Mouse (Mus musculus) MEL (cell line): ENCODE data around the gene Natd1. TPM values are rescaled to one million over a fixed set of nuclear protein-coding genes. Genes with fewer than 3 reads are reported as not detected.

Experiments
- DNase-seq: peaks from one replicate; pipeline ENCODE4 v3.0.0; 2011; ENCODE audit warnings: low read depth, low spot score
- H3K27ac ChIP-seq: 2 replicates; pipeline ENCODE4 v1.5.1; 2012; ENCODE audit warnings: low read depth, mild to moderate bottlenecking, control low read depth, low read length, moderate library complexity; ENCODE audit not compliant: control insufficient read depth
- H3K27me3 ChIP-seq, 2 experiments: fragments of 150-350 bp in 1 of 2; sonication (generic) in 1 of 2; 2 replicates each; pipeline ENCODE4 v1.6.1; 2012; ENCODE audit warnings: low read length in 2 of 2, mild to moderate bottlenecking in 2 of 2, improper control_type of control experiment in 1 of 2, moderate library complexity in 1 of 2; ENCODE audit not compliant: insufficient read depth in 2 of 2, control insufficient read depth in 1 of 2
- H3K36me3 ChIP-seq, 2 experiments: 2 replicates each; pipeline ENCODE4 v1.6.1; 2012 to 2014; ENCODE audit warnings: low read length in 2 of 2, improper control_type of control experiment in 1 of 2, inconsistent platforms in 1 of 2, mild to moderate bottlenecking in 1 of 2; ENCODE audit not compliant: insufficient read depth in 2 of 2, control insufficient read depth in 1 of 2
- H3K4me1 ChIP-seq, 2 experiments: fragments of 150-350 bp in 1 of 2; sonication (generic) in 1 of 2; 2 replicates each; pipeline ENCODE4 v1.6.1; 2012; ENCODE audit warnings: low read length in 2 of 2, improper control_type of control experiment in 1 of 2, mild to moderate bottlenecking in 1 of 2; ENCODE audit not compliant: insufficient read depth in 2 of 2, control insufficient read depth in 1 of 2
- H3K4me3 ChIP-seq, 2 experiments: fragments of 150-350 bp in 1 of 2; sonication (generic) in 1 of 2; 2 replicates each; pipeline ENCODE4 v1.5.1; 2012; ENCODE audit warnings: low read depth in 2 of 2, low read length in 2 of 2, mild to moderate bottlenecking in 2 of 2, moderate library complexity in 2 of 2, control low read depth in 1 of 2, improper control_type of control experiment in 1 of 2; ENCODE audit not compliant: control insufficient read depth in 1 of 2, insufficient read depth in 1 of 2
- H3K79me2 ChIP-seq: 2 replicates; pipeline ENCODE4 v1.6.1; 2012; ENCODE audit warnings: mild to moderate bottlenecking, low read length, moderate library complexity; ENCODE audit not compliant: control insufficient read depth, poor library complexity, insufficient read depth
- H3K9ac ChIP-seq: 2 replicates; pipeline ENCODE4 v1.6.1; 2012; ENCODE audit warnings: low read depth, mild to moderate bottlenecking, control low read depth, low read length, moderate library complexity; ENCODE audit not compliant: control insufficient read depth, poor library complexity, severe bottlenecking
- H3K9me3 ChIP-seq: fragments of 150-350 bp; sonication (generic); replicated peaks from 2 replicates; pipeline ENCODE4 v1.6.1; 2012; ENCODE audit warnings: mild to moderate bottlenecking, low read length, improper control_type of control experiment, moderate library complexity; ENCODE audit not compliant: insufficient read depth
- BHLHE40 ChIP-seq: IDR thresholded peaks from 2 replicates; pipeline ENCODE4 v1.6.1; 2012; ENCODE audit warnings: low read depth, mild to moderate bottlenecking, inconsistent platforms, low read length, improper control_type of control experiment, borderline replicate concordance
- CHD1 ChIP-seq: IDR thresholded peaks from 2 replicates; pipeline ENCODE4 v1.6.1; 2012; ENCODE audit warnings: low read depth, mild to moderate bottlenecking, inconsistent platforms, low read length, improper control_type of control experiment
- CTCF ChIP-seq, 3 experiments: IDR thresholded peaks in 2 of 3; conservative IDR thresholded peaks in 1 of 3; 2 replicates each; pipeline ENCODE4 v1.5.1; 2011 to 2012; ENCODE audit warnings: low read length in 3 of 3, low read depth in 2 of 3, mild to moderate bottlenecking in 2 of 3, improper control_type of control experiment in 1 of 3, inconsistent platforms in 1 of 3, mixed read lengths in 1 of 3, moderate library complexity in 1 of 3; ENCODE audit not compliant: control insufficient read depth in 1 of 3, insufficient read depth in 1 of 3, poor library complexity in 1 of 3, severe bottlenecking in 1 of 3
- E2F4 ChIP-seq: IDR thresholded peaks from 2 replicates; pipeline ENCODE4 v1.6.1; 2011; ENCODE audit warnings: low read depth, low read length, improper control_type of control experiment, borderline replicate concordance
- ELF1 ChIP-seq: IDR thresholded peaks from 2 replicates; pipeline ENCODE4 v1.6.1; 2014; ENCODE audit warnings: low read depth, mild to moderate bottlenecking, inconsistent platforms, low read length, improper control_type of control experiment, moderate library complexity
- EP300 ChIP-seq, 2 experiments: IDR thresholded peaks; 2 replicates each; pipeline ENCODE4 v1.6.1; 2011; ENCODE audit warnings: improper control_type of control experiment in 2 of 2, low read length in 2 of 2, low read depth in 1 of 2, mild to moderate bottlenecking in 1 of 2
- ETS1 ChIP-seq: IDR thresholded peaks from 2 replicates; pipeline ENCODE4 v1.6.1; 2012; ENCODE audit warnings: low read depth, mild to moderate bottlenecking, inconsistent platforms, low read length, improper control_type of control experiment, moderate library complexity
- GABPA ChIP-seq: IDR thresholded peaks from 2 replicates; pipeline ENCODE4 v1.6.1; 2012; ENCODE audit warnings: low read depth, mild to moderate bottlenecking, inconsistent platforms, low read length, improper control_type of control experiment, moderate library complexity
- HCFC1 ChIP-seq: IDR thresholded peaks from 2 replicates; pipeline ENCODE4 v1.6.1; 2012; ENCODE audit warnings: low read depth, mild to moderate bottlenecking, inconsistent platforms, low read length, improper control_type of control experiment, moderate library complexity
- JUND ChIP-seq: IDR thresholded peaks from 2 replicates; pipeline ENCODE4 v1.6.1; 2011; ENCODE audit warnings: low read depth, mild to moderate bottlenecking, improper control_type of control experiment, low read length
- KAT2A ChIP-seq: conservative IDR thresholded peaks from 2 replicates; pipeline ENCODE4 v1.6.1; 2012; ENCODE audit warnings: low read depth, low read length, improper control_type of control experiment, inconsistent platforms
- MAFK ChIP-seq: IDR thresholded peaks from 2 replicates; pipeline ENCODE4 v1.6.1; 2011; ENCODE audit warnings: low read depth, mild to moderate bottlenecking, low read length, improper control_type of control experiment, borderline replicate concordance
- MAZ ChIP-seq: IDR thresholded peaks from 2 replicates; pipeline ENCODE4 v1.6.1; 2012; ENCODE audit warnings: low read depth, mild to moderate bottlenecking, inconsistent platforms, low read length, improper control_type of control experiment
- MXI1 ChIP-seq: IDR thresholded peaks from 2 replicates; pipeline ENCODE4 v1.6.1; 2011; ENCODE audit warnings: mild to moderate bottlenecking, low read depth, low read length, improper control_type of control experiment
- MYB ChIP-seq: IDR thresholded peaks from 2 replicates; pipeline ENCODE4 v1.6.1; 2011; ENCODE audit warnings: mild to moderate bottlenecking, low read depth, low read length, improper control_type of control experiment
- NRF1 ChIP-seq: IDR thresholded peaks from 2 replicates; pipeline ENCODE4 v1.6.1; 2014; ENCODE audit warnings: low read depth, mild to moderate bottlenecking, inconsistent platforms, low read length, improper control_type of control experiment, moderate library complexity; ENCODE audit not compliant: poor library complexity, insufficient read depth, severe bottlenecking
- POLR2AphosphoS2 ChIP-seq: IDR thresholded peaks from 2 replicates; pipeline ENCODE4 v1.6.1; 2011; ENCODE audit warnings: low read length, improper control_type of control experiment
- POLR2AphosphoS5 ChIP-seq: IDR thresholded peaks from 2 replicates; pipeline ENCODE4 v1.6.1; 2012; ENCODE audit warnings: low read depth, borderline replicate concordance, mild to moderate bottlenecking, inconsistent platforms, low read length, moderate library complexity, mixed read lengths
- RCOR1 ChIP-seq: IDR thresholded peaks from 2 replicates; pipeline ENCODE4 v1.6.1; 2012; ENCODE audit warnings: low read depth, mild to moderate bottlenecking, inconsistent platforms, low read length, improper control_type of control experiment
- SMC3 ChIP-seq: IDR thresholded peaks from 2 replicates; pipeline ENCODE4 v1.6.1; 2011; ENCODE audit warnings: low read depth, low read length, improper control_type of control experiment
- TAL1 ChIP-seq: IDR thresholded peaks from 2 replicates; pipeline ENCODE4 v1.6.1; 2012; ENCODE audit warnings: mild to moderate bottlenecking, inconsistent platforms, low read length, moderate library complexity, mixed read lengths
- TBP ChIP-seq: IDR thresholded peaks from 2 replicates; pipeline ENCODE4 v1.8.0; 2011; ENCODE audit warnings: low read depth, low read length, improper control_type of control experiment
- TCF12 ChIP-seq: IDR thresholded peaks from 2 replicates; pipeline ENCODE4 v1.6.1; 2014; ENCODE audit warnings: low read depth, mild to moderate bottlenecking, inconsistent platforms, low read length, improper control_type of control experiment, moderate library complexity
- UBTF ChIP-seq: IDR thresholded peaks from 2 replicates; pipeline ENCODE4 v1.6.1; 2012; ENCODE audit warnings: low read depth, mild to moderate bottlenecking, inconsistent platforms, low read length, improper control_type of control experiment, moderate library complexity, borderline replicate concordance; ENCODE audit not compliant: insufficient read depth
- USF2 ChIP-seq, 2 experiments: IDR thresholded peaks; 2 replicates each; pipeline ENCODE4 v1.6.1; 2011 to 2012; ENCODE audit warnings: improper control_type of control experiment in 2 of 2, low read length in 2 of 2, borderline replicate concordance in 1 of 2, inconsistent platforms in 1 of 2, low read depth in 1 of 2, mild to moderate bottlenecking in 1 of 2; ENCODE audit not compliant: insufficient read depth in 1 of 2
- ZC3H11A ChIP-seq: IDR thresholded peaks from 2 replicates; pipeline ENCODE4 v1.6.1; 2012; ENCODE audit warnings: low read depth, mild to moderate bottlenecking, inconsistent platforms, low read length, improper control_type of control experiment
- ZKSCAN1 ChIP-seq: IDR thresholded peaks from 2 replicates; pipeline ENCODE4 v1.6.1; 2012; ENCODE audit warnings: low read depth, mild to moderate bottlenecking, inconsistent platforms, low read length, improper control_type of control experiment, moderate library complexity
- ZMIZ1 ChIP-seq: IDR thresholded peaks from 2 replicates; pipeline ENCODE4 v1.6.1; 2012; ENCODE audit warnings: low read depth, mild to moderate bottlenecking, inconsistent platforms, low read length, improper control_type of control experiment, moderate library complexity
- polyA plus RNA-seq, 2 experiments: library from polyadenylated mRNA; stranded (reverse) in 1 of 2; unstranded in 1 of 2; fragments of >175 nt in 1 of 2; fragments of >200 nt in 1 of 2; gene quantifications; 2 replicates each; pipeline versions ENCODE4 v1.2.1 to v1.2.4; 2012; ENCODE audit warnings: low replicate concordance in 2 of 2, low read depth in 1 of 2; ENCODE audit not compliant: insufficient read length in 2 of 2, insufficient read depth in 1 of 2, missing spikeins in 1 of 2
- total RNA-seq: library from RNA; depleted of rRNA; stranded (reverse); fragments of 300-350 nt; gene quantifications from 2 replicates; pipeline ENCODE4 v1.2.3, GENCODE M21; 2012

Natd1 gene
- total and polyA plus RNA-seq, 3 experiments = 3.0 to 10.9 TPM; not detected in 1

DNA sequence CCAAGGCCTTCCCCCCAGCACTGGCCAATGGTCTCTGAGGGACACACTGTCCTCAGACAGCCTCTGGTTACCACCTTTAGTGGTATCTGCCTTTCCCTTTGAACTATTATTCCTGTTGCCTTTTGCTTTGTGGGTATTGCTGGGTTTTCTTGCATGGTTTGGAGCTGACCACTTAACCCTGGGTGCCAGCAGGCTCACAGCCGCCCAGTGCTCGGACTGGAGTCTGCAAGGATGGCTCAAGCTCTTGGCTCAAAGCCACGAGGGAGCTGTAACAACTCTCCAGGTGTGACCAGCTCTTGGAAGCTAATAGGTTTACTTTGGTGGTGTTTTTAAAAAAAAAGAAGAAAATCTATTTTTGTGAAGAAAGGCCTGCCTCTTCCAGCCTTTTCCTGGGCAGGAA lies 37.8 kb upstream of the Natd1 start:
- H3K27ac ChIP-seq = no peak overlapping the region
- no peaks in the 10 kb centered on the region for H3K9me3 ChIP-seq
- no peak for DNase-seq
- no peaks in the 10 kb centered on the region for H3K79me2 ChIP-seq
- H3K4me3 ChIP-seq = no peak overlapping the region
- H3K9ac ChIP-seq = no peak overlapping the region
- no peaks in the 10 kb centered on the region for H3K4me1 ChIP-seq
- H3K27me3 ChIP-seq = no peaks in the 10 kb centered on the region
- H3K36me3 ChIP-seq = peaks cover 0 to 17% of the 10 kb centered on the region in 2 experiments; a peak in 2 of 4 replicates
- TF ChIP-seq MAFK (no peak), BHLHE40 (no peak), E2F4 (no peak), KAT2A (no peak), ZMIZ1 (no peak), HCFC1 (no peak), SMC3 (no peak), TAL1 (no peak), POLR2AphosphoS2 (no peak), TBP (no peak), UBTF (no peak), GABPA (no peak), NRF1 (no peak), USF2 (IDR thresholded peaks at IDR 0.05; ENCODE audit: borderline replicate concordance in 1 of 2, insufficient read depth in 1 of 2, low read depth in 1 of 2, low read length in 2 of 2) (no peak), TCF12 (no peak), ZC3H11A (no peak), ELF1 (no peak), MAZ (no peak), ETS1 (no peak), CHD1 (no peak)

DNA sequence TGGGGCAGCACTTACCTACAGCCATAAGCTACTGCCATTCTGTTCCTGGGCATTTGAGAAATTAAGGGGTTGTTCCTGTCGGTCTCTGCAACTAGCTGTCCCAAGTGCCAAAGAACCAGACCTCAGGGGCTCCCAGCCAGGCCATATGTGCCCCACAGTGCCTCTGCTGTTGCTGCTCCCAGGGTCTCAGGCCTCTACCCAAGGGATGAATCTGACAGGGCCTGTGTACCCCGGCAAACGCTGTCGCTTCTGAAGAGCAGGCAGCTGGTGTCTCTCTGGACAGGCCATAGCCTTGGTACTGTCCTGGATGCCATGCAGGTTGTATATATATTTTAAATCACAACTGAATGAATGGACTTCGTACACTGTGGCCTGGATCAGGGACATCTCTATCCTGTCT lies 37.3 kb upstream of the Natd1 start:
- DNase-seq = no peak
- no peaks in the 10 kb centered on the region for H3K4me1 ChIP-seq
- H3K9ac ChIP-seq = no peak overlapping the region
- H3K27ac ChIP-seq = no peak overlapping the region
- H3K36me3 ChIP-seq = peaks cover 0 to 20% of the 10 kb centered on the region in 2 experiments; a peak in 2 of 4 replicates
- H3K27me3 ChIP-seq = no peaks in the 10 kb centered on the region
- H3K79me2 ChIP-seq = no peaks in the 10 kb centered on the region
- no peaks in the 10 kb centered on the region for H3K9me3 ChIP-seq
- no peak overlapping the region for H3K4me3 ChIP-seq
- TF ChIP-seq EP300 (IDR thresholded peaks at IDR 0.05; ENCODE audit: low read depth in 1 of 2, low read length in 2 of 2) (no peak), ELF1 (no peak), POLR2AphosphoS5 (no peak), KAT2A (no peak), TAL1 (no peak), GABPA (no peak), ZMIZ1 (no peak), JUND (no peak), ZKSCAN1 (no peak), TBP (no peak), MAFK (no peak), MXI1 (no peak), HCFC1 (no peak), MYB (no peak), CTCF (IDR thresholded peaks at IDR 0.05 in 2 of 3, conservative IDR thresholded peaks at IDR 0.05 in 1 of 3; ENCODE audit: control insufficient read depth in 1 of 3, insufficient read depth in 1 of 3, low read depth in 2 of 3, low read length in 3 of 3, poor library complexity in 1 of 3, severe bottlenecking in 1 of 3) (no peak), USF2 (IDR thresholded peaks at IDR 0.05; ENCODE audit: borderline replicate concordance in 1 of 2, insufficient read depth in 1 of 2, low read depth in 1 of 2, low read length in 2 of 2) (no peak), MAZ (no peak), RCOR1 (no peak), POLR2AphosphoS2 (no peak)
